Mouse (Mus musculus) midbrain, embryonic 13.5 days (tissue): ENCODE measurements around the gene Kank3. TPM values are rescaled to one million over a fixed set of nuclear protein-coding genes. Genes with fewer than 3 reads are reported as not detected.
"Not testable (repeated sequence)": the region's sequence is repeated elsewhere in the genome, so short reads cannot be mapped to it uniquely, and the experiment has no call there.

ENCODE experiments used
- ATAC-seq: fragments of 200-750 bp; cut with Nextera tagmentation; 2 replicates; pipeline ENCODE4 v1.8.0; 2017; ENCODE audit warnings: mild to moderate bottlenecking, moderate TSS enrichment, moderate library complexity
- H3K27ac ChIP-seq: fragments of 300-500 bp; sonication (generic); 2 replicates; pipeline ENCODE4 v1.5.1; 2015; ENCODE audit warnings: inconsistent platforms, mild to moderate bottlenecking, moderate library complexity
- H3K27me3 ChIP-seq: fragments of 300-500 bp; sonication (generic); 2 replicates; pipeline ENCODE4 v1.6.1; 2015; ENCODE audit warnings: mild to moderate bottlenecking, inconsistent platforms
- H3K36me3 ChIP-seq: fragments of 300-500 bp; sonication (generic); 2 replicates; pipeline ENCODE4 v1.6.1; 2015; ENCODE audit warnings: mild to moderate bottlenecking, inconsistent platforms
- H3K4me1 ChIP-seq: fragments of 300-500 bp; sonication (generic); replicated peaks from 2 replicates; pipeline ENCODE4 v1.6.1; 2015; ENCODE audit warnings: inconsistent platforms
- H3K4me2 ChIP-seq: fragments of 300-500 bp; sonication (generic); replicated peaks from 2 replicates; pipeline ENCODE4 v1.6.1; 2015; ENCODE audit warnings: moderate library complexity, mild to moderate bottlenecking, inconsistent platforms
- H3K4me3 ChIP-seq: fragments of 300-500 bp; sonication (generic); replicated peaks from 2 replicates; pipeline ENCODE4 v1.5.1; 2015; ENCODE audit warnings: mild to moderate bottlenecking, inconsistent platforms
- H3K9ac ChIP-seq: fragments of 300-500 bp; sonication (generic); replicated peaks from 2 replicates; pipeline ENCODE4 v1.6.1; 2015; ENCODE audit warnings: mild to moderate bottlenecking, inconsistent platforms
- H3K9me3 ChIP-seq: fragments of 300-500 bp; sonication (generic); 2 replicates; pipeline ENCODE4 v1.6.1; 2016; ENCODE audit warnings: mild to moderate bottlenecking, inconsistent platforms
- WGBS: fragments of 180-500 bp; shearing (Covaris S2); methylation state at CpG from one replicate; pipeline ENCODE4 v1.1.7; 2015; 5-methylcytosine and 5-hydroxymethylcytosine counted together
- polyA plus RNA-seq: library from polyadenylated mRNA; unstranded; fragments of >200 nt; fragmentation: Nextera tagmentation; extraction: Ambion mirVana; gene quantifications from 2 replicates; pipeline ENCODE4 v1.2.1, GENCODE M21; 2015

Kank3 gene
- polyA plus RNA-seq, 1 experiment from 2014 or later, result 36.2 TPM

GRCm38 (mm10) chr17:33812475-33812874 is 2.2 kb downstream of the Kank3 start:
- ATAC-seq, result no peak
- H3K27me3 ChIP-seq, result peaks cover 16% of the 10 kb centered on the region
- no peaks in the 10 kb centered on the region for H3K9me3 ChIP-seq
- 72% methylated on average over 3 of the region's 3 CpGs for WGBS
- peaks cover 19% of the 10 kb centered on the region for H3K4me1 ChIP-seq
- no peak overlapping the region for H3K4me3 ChIP-seq
- H3K36me3 ChIP-seq, result no peaks in the 10 kb centered on the region
- no peak overlapping the region for H3K9ac ChIP-seq
- H3K27ac ChIP-seq, result no peak overlapping the region
- no peak overlapping the region for H3K4me2 ChIP-seq

GRCm38 (mm10) chr17:33812990-33813389 is 2.7 kb downstream of the Kank3 start:
- no peak overlapping the region for H3K4me3 ChIP-seq
- H3K4me1 ChIP-seq, result peaks cover 21% of the 10 kb centered on the region
- H3K36me3 ChIP-seq, result no peaks in the 10 kb centered on the region
- no peak overlapping the region for H3K4me2 ChIP-seq
- H3K27ac ChIP-seq, result no peak overlapping the region
- H3K9me3 ChIP-seq, result no peaks in the 10 kb centered on the region
- ATAC-seq, result no peak
- peaks cover 16% of the 10 kb centered on the region for H3K27me3 ChIP-seq
- H3K9ac ChIP-seq, result no peak overlapping the region
- 77% methylated on average over 4 of the region's 4 CpGs for WGBS

- peaks cover 16% of the 10 kb centered on the region for H3K27me3 ChIP-seq
- H3K4me3 ChIP-seq, result no peak overlapping the region
- no peak overlapping the region for H3K27ac ChIP-seq
- peaks cover 27% of the 10 kb centered on the region for H3K4me1 ChIP-seq
- no peak overlapping the region for H3K4me2 ChIP-seq
- H3K9ac ChIP-seq, result no peak overlapping the region
- H3K36me3 ChIP-seq, result peaks cover 19% of the 10 kb centered on the region
- no peak for ATAC-seq
- no peaks in the 10 kb centered on the region for H3K9me3 ChIP-seq
- WGBS, result 93% methylated on average over 6 of the region's 6 CpGs
Observed at GRCm38 (mm10) chr17:33815399-33815798, 5.1 kb downstream of the Kank3 start.

GRCm38 (mm10) chr17:33816612-33817011 is 6.3 kb downstream of the Kank3 start:
- no peak for ATAC-seq
- Histone ChIP-seq H3K27me3 (peaks cover 6% of the 10 kb centered on the region; the same call in 1 of the 2 replicates), H3K9ac (no peak overlapping the region), H3K4me1 (peaks cover 19% of the 10 kb centered on the region), H3K4me3 (peak overlapping the region; percentile 56), H3K4me2 (peak overlapping the region; percentile 78), H3K27ac (no peak overlapping the region; the same call in 1 of the 2 replicates), H3K9me3 (no peaks in the 10 kb centered on the region), H3K36me3 (peaks cover 32% of the 10 kb centered on the region)
- 80% methylated on average over 5 of the region's 5 CpGs for WGBS

- ATAC-seq, result peak; percentile 97
- Histone ChIP-seq H3K9me3 (no peaks in the 10 kb centered on the region), H3K9ac (peak overlapping the region; percentile 83), H3K36me3 (peaks cover 39% of the 10 kb centered on the region), H3K4me3 (peak overlapping the region; percentile 56), H3K4me1 (peaks cover 27% of the 10 kb centered on the region), H3K27ac (peak overlapping the region; percentile 89), H3K4me2 (peak overlapping the region; percentile 78), H3K27me3 (peaks cover 5% of the 10 kb centered on the region; the same call in 1 of the 2 replicates)
- 1% methylated on average over 86 of the region's 89 CpGs for WGBS
Observed at GRCm38 (mm10) chr17:33817184-33817968, 7.1 kb downstream of the Kank3 start.

GRCm38 (mm10) chr17:33817969-33818643 is 7.8 kb downstream of the Kank3 start:
- peak; percentile 70 for ATAC-seq
- H3K9ac ChIP-seq, result peak overlapping the region; percentile 83
- no peaks in the 10 kb centered on the region for H3K9me3 ChIP-seq
- WGBS, result 15% methylated on average over 33 of the region's 33 CpGs
- peak overlapping the region; percentile 89 for H3K27ac ChIP-seq
- H3K27me3 ChIP-seq, result no peaks in the 10 kb centered on the region
- H3K4me1 ChIP-seq, result peaks cover 34% of the 10 kb centered on the region
- peak overlapping the region; percentile 56 for H3K4me3 ChIP-seq
- H3K4me2 ChIP-seq, result peak overlapping the region; percentile 78
- H3K36me3 ChIP-seq, result peaks cover 44% of the 10 kb centered on the region

GRCm38 (mm10) chr17:33822436-33822959 is 12.2 kb downstream of the Kank3 start:
- H3K4me3 ChIP-seq, result peak overlapping the region; percentile 82
- peaks cover 44% of the 10 kb centered on the region for H3K36me3 ChIP-seq
- H3K27me3 ChIP-seq, result no peaks in the 10 kb centered on the region
- no peak overlapping the region for H3K9ac ChIP-seq
- 86% methylated on average over 1 of the region's 1 CpGs for WGBS
- no peaks in the 10 kb centered on the region for H3K9me3 ChIP-seq
- H3K4me2 ChIP-seq, result peak overlapping the region; percentile 76
- H3K4me1 ChIP-seq, result peaks cover 43% of the 10 kb centered on the region
- no peak for ATAC-seq
- H3K27ac ChIP-seq, result no peak overlapping the region

GRCm38 (mm10) chr17:33823171-33823570 is 12.9 kb downstream of the Kank3 start:
- H3K4me2 ChIP-seq, result peak overlapping the region; percentile 76
- peak overlapping the region; percentile 82 for H3K9ac ChIP-seq
- H3K4me3 ChIP-seq, result peak overlapping the region; percentile 82
- peaks cover 38% of the 10 kb centered on the region for H3K4me1 ChIP-seq
- ATAC-seq, H3K27me3 ChIP-seq, H3K9me3 ChIP-seq, H3K27ac ChIP-seq: not testable (repeated sequence)
- 91% methylated on average over 8 of the region's 8 CpGs for WGBS
- H3K36me3 ChIP-seq, result peaks cover 47% of the 10 kb centered on the region

- peak within 1 kb of the TSS; percentile 82 for H3K4me3 ChIP-seq
- under 1% methylated on average over 51 of the region's 51 CpGs for WGBS
- H3K4me2 ChIP-seq, result peak within 1 kb of the TSS; percentile 87
- no peaks in the 10 kb centered on the region for H3K27me3 ChIP-seq
- peaks cover 32% of the 10 kb centered on the region for H3K4me1 ChIP-seq
- peak within 1 kb of the TSS; percentile 85 for H3K9ac ChIP-seq
- peaks cover 44% of the 10 kb centered on the region for H3K36me3 ChIP-seq
- peak within 1 kb of the TSS; percentile 87 for H3K27ac ChIP-seq
- no peaks in the 10 kb centered on the region for H3K9me3 ChIP-seq
- peak; percentile 94 for ATAC-seq
Observed at GRCm38 (mm10) chr17:33824084-33824996, 14.0 kb downstream of the Kank3 start, which contains the start of the genes Rps28 and Ndufa7. TSS of gene Rps28 (minus strand) at chr17:33824562. TSS of gene Ndufa7 (plus strand) at chr17:33824572.

GRCm38 (mm10) chr17:33824997-33825330 is 14.6 kb downstream of the Kank3 start:
- Histone ChIP-seq H3K36me3 (peaks cover 44% of the 10 kb centered on the region), H3K27ac (peak overlapping the region; percentile 87; the same call in 1 of the 2 replicates), H3K4me2 (peak overlapping the region; percentile 87), H3K4me3 (peak overlapping the region; percentile 82), H3K9ac (peak overlapping the region; percentile 85), H3K4me1 (peaks cover 32% of the 10 kb centered on the region)
- ATAC-seq, H3K9me3 ChIP-seq, H3K27me3 ChIP-seq: not testable (repeated sequence)
- WGBS, result 11% methylated on average over 6 of the region's 6 CpGs

- Histone ChIP-seq H3K9me3 (no peaks in the 10 kb centered on the region), H3K4me2 (peak overlapping the region; percentile 87), H3K4me3 (peak overlapping the region; percentile 82), H3K27ac (no peak overlapping the region), H3K4me1 (peaks cover 32% of the 10 kb centered on the region), H3K9ac (peak overlapping the region; percentile 85), H3K27me3 (no peaks in the 10 kb centered on the region), H3K36me3 (peaks cover 44% of the 10 kb centered on the region)
- WGBS, result 89% methylated on average over 8 of the region's 8 CpGs
- ATAC-seq, result no peak
Observed at GRCm38 (mm10) chr17:33825462-33825861, 15.1 kb downstream of the Kank3 start.
